Mouse (Mus musculus) thymus, postnatal 0 days (tissue): Measurements from ENCODE around the gene Adra2b. TPM values are rescaled to one million over a fixed set of nuclear protein-coding genes. Genes with fewer than 3 reads are reported as not detected.

Source experiments
- DNase-seq: peaks from one replicate; pipeline ENCODE4 v3.0.0-alpha.2; 2015; ENCODE audit warnings: low spot score
- polyA plus RNA-seq: library from polyadenylated mRNA; unstranded; fragments of >200 nt; fragmentation: Nextera tagmentation; extraction: Ambion mirVana; gene quantifications from 2 replicates; pipeline ENCODE4 v1.2.1, GENCODE M21; 2015

The Adra2b gene
- polyA plus RNA-seq, 1 experiment from 2014 or later = 0.47 TPM

GRCm38 (mm10) chr2:127377942-127378610, 15.1 kb downstream of the Adra2b start:
- DNase-seq = no peak

DNA sequence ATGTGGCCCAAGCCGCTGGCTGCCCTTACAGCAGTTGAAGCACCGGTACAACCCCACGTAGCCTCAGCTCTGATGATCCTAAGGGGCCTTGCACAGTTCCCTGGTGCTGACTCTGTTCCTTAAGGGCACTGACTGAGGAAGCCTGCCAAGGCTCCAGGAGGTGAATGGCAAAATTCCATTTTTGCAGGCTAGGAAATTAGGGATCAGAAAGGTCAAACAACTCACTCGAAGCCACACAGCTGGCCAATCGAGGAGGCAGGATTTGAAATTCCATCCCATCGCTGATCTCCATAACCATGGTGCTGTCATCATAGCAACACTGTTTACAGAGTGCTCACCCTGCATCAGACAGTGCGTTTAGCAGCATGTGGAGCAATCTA, 15.6 kb downstream of the Adra2b start:
- DNase-seq = no peak

DNA sequence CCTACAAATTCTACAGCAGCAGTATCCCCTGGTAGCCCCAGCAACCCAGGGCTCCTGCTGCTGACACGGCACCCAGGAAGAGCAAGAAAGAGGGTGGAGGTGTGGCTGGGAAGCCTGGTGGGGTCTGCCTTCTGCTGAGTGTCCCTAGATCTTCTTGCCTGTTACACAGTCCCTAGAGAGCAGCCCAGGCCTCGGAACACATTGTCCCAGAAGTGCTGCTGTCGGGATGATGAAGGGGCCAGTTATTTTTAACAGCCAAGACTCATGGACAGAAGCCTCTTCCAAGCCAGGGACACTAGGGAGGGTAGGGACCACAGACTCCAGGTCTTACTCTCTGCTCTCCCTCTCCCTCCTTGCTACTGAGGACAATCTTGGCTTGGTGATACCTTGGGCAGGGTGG, 16.2 kb downstream of the Adra2b start:
- no peak for DNase-seq

- DNase-seq = no peak
Measured at GRCm38 (mm10) chr2:127383881-127384280, 20.9 kb downstream of the Adra2b start.

GRCm38 (mm10) chr2:127387521-127387920, 24.5 kb downstream of the Adra2b start:
- DNase-seq = no peak

DNA sequence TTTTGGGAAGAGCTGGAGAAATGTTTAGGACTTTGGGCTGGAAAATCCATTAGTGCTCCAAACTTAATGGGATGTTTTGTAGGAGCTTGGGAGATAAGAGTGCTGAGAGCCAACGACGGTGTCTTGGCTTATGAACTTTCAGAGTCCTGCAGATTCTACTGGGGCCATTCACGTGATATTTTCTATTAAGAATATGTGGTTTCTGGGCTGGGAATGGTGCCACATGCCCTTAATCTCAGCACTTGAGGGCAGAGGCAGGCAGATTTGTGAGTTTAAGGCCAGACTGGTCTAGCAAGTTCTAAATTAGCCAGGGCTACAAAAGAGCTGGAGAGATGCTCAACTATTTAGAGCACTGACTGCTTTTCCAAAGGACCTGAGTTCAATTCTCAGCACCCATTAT, 27.3 kb downstream of the Adra2b start:
- DNase-seq = no peak

GRCm38 (mm10) chr2:127390846-127391245, 27.8 kb downstream of the Adra2b start:
- DNase-seq = no peak

DNA sequence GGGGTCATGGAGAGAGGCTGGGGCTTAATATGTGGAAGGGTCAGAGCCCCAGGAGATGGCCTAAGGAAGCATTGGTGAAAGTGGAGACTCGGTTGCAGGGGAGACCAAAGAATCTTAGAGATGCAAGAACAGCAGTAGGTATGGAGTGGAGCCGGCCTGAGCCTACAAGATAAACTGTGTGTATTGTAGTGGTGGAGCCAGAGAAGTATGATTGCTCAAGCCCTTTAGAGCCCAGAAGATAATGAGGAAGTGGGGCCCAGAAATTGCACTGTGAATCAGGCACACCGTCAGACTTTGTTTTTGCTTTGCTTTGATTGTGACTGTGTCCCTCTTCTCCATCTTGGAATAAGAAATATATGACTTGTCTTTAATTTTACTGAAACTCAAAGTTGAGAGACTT, 28.3 kb downstream of the Adra2b start:
- DNase-seq = no peak

GRCm38 (mm10) chr2:127394606-127395161, 31.7 kb downstream of the Adra2b start:
- no peak for DNase-seq

DNA sequence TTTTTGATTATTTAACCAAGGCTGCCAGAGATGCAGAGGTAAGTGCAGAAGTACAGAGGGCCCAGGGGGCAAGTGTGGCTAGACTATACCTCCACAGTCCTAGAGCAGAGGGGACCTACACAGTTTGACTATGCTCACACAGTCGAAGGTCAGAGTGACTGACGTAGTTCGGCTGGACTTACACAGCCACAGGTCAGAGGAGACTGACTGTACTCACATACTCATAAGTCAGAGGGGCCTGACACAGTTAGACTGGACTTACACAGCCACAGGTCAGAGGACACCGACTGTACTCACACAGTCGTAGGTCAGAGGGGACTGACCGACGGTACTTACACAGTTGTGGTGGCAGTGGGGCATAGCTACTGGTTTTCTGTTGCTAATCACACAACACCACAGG, 35.7 kb downstream of the Adra2b start:
- DNase-seq = no peak

DNA sequence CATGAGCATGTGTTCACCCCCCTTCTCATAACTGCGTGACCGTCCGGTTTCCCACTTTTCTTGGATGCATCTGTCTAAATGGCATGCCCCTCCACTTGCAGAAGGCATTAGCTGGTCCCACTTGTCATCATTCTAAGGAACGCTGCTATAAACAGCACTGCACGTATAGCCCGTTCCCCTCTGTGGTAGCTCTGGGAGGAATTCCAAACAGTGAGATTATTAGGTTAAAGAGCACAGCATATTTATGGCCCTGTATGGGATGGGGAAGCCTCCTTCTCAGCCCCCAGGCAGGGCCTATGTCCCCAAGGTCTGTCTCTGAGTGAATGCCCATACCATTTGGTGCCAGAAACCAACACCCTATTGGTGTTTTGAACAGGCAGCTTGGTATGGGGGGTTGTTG, 48.1 kb downstream of the Adra2b start:
- no peak for DNase-seq

DNA sequence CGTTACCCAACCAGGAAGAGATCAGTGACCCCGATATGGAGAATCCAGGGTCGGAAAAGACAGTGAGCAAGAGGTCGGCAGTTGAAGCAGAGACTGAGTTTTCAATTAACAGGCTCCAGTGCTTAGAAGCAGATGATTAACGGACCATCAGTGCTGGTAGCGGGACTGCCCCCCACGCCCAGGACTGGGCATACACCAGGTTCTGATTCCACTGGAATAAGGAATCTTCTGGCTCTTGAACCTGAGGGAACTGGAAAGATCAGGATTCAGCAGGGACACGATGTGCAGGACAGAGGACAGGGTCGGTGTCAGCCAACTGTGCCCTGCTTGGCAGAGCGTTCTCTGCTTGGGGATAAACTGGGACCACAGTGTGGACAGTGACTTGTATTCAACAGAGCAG, 52.8 kb downstream of the Adra2b start:
- no peak for DNase-seq

GRCm38 (mm10) chr2:127416706-127417105, 53.7 kb downstream of the Adra2b start:
- DNase-seq = no peak

Other genes with a start within 250 kb of the Adra2b start
- 76.4 and 80.7 TPM in 2 replicates for gene Ncaph, start 229.3 kb upstream of the Adra2b start, polyA plus RNA-seq
- 31.0 and 35.6 TPM in 2 replicates for gene Itpripl1, start 219.8 kb upstream of the Adra2b start, polyA plus RNA-seq
- gene 1810024B03Rik, start 154.9 kb upstream of the Adra2b start, polyA plus RNA-seq = 2.4 and 2.8 TPM in 2 replicates
- gene Snrnp200, start 154.8 kb upstream of the Adra2b start, polyA plus RNA-seq = 37.7 and 43.2 TPM in 2 replicates
- 86.2 and 91.2 TPM in 2 replicates for gene Ciao1, start 115.4 kb upstream of the Adra2b start, polyA plus RNA-seq
- 30.7 and 34.2 TPM in 2 replicates for gene Tmem127, start 115.3 kb upstream of the Adra2b start, polyA plus RNA-seq
- 56.7 and 61.8 TPM in 2 replicates for gene Stard7, start 93.0 kb upstream of the Adra2b start, polyA plus RNA-seq
- gene Dusp2, start 27.0 kb upstream of the Adra2b start, polyA plus RNA-seq = 145 and 188 TPM in 2 replicates
- gene Astl, start 24.6 kb upstream of the Adra2b start, polyA plus RNA-seq = 0.14 and 0.39 TPM in 2 replicates
- gene Gpat2, start 62.0 kb downstream of the Adra2b start, polyA plus RNA-seq = 1.1 and 1.3 TPM in 2 replicates
- 31.1 and 36.8 TPM in 2 replicates for gene Fahd2a, start 81.4 kb downstream of the Adra2b start, polyA plus RNA-seq
- 2.2 and 2.8 TPM in 2 replicates for gene Kcnip3, start 158.9 kb downstream of the Adra2b start, polyA plus RNA-seq
- gene Prom2, start 178.3 kb downstream of the Adra2b start, polyA plus RNA-seq = 0.36 and 0.81 TPM in 2 replicates
- gene Zfp661, start 223.9 kb downstream of the Adra2b start, polyA plus RNA-seq = 1.7 and 2.3 TPM in 2 replicates
- 152 and 158 TPM in 2 replicates for gene Mrps5, start 224.0 kb downstream of the Adra2b start, polyA plus RNA-seq